Mouse (Mus musculus): Measurements from ENCODE around the gene Mapkapk2. TPM values are rescaled to one million over a fixed set of nuclear protein-coding genes. Genes with fewer than 3 reads are reported as not detected.

Gene Mapkapk2
- polyA plus RNA-seq, 1 experiment: 283 TPM

DNA sequence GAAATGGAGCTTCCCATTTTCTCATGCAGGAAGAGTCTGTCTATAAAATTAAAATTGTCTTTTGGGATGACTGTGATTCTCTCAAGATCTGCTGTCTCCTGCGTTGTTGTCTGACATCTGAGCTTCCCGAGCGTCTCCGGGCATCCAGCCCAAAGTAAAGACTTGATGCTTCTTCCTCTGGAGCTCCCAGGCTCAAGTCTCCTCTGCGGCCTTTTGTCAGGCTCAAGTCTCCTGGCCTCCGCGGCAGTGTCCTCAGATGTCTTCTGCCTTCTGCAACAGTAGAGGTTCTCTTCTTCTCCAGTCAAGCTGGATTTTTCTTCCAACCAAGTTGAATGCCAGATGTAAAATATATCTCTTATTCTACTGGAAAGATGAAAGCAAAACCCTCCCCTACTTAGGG is 28.6 kb downstream of the Mapkapk2 start:
- Histone ChIP-seq H3K4me3 (ENCODE audit: insufficient read depth, low read length) (no peak overlapping the region), H3K4me1 (ENCODE audit: control insufficient read depth, insufficient read depth, low read length) (peaks cover 64% of the 10 kb centered on the region), H3K27ac (ENCODE audit: insufficient read depth, low read depth, low read length) (peak overlapping the region; percentile 19; the same call in 1 of the 2 replicates)
- no peak for TF ChIP-seq POLR2A (IDR thresholded peaks at IDR 0.05; ENCODE audit: borderline replicate concordance, low read depth, low read length)
- TF ChIP-seq CTCF (IDR thresholded peaks at IDR 0.05; ENCODE audit: low read depth, low read length): no peak

DNA sequence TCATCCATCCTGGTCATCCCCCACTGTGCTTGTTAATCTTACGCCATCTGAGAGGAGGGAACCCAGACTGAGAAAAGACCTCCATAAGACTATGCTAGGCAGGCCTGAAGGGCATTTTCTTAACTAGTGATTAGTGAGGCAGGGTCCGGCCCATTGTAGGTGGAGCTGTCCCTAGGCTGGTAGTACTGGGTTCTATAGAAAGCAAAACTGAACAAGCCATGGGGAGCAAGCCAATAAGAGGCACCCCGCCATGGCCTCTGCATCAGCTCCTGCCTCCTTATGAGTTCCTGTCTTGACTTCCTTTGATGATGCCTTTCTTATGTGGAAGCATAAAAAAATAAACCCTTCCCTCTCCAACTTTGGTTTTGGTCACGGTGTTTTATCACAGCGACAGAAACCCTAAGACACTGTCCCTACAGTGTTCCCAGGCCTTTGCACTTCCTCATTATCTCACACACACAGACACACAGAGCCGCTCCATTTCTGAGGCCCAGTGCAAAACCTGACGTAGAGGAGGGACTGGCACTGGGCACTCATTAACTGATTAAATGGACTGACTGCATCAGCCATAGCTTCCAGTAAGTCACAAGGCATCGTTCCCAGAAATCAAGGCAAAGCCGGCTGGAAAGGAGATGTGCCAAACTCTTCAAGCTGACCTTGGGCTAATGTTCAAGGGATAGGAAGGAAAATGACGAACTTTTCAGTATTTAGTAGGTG is 29.5 kb downstream of the Mapkapk2 start:
- peaks cover 64% of the 10 kb centered on the region for H3K4me1 ChIP-seq (ENCODE audit: control insufficient read depth, insufficient read depth, low read length)
- no peak overlapping the region for H3K4me3 ChIP-seq (ENCODE audit: insufficient read depth, low read length)
- peak overlapping the region; percentile 19 for H3K27ac ChIP-seq (ENCODE audit: insufficient read depth, low read depth, low read length)
- TF ChIP-seq POLR2A (IDR thresholded peaks at IDR 0.05; ENCODE audit: borderline replicate concordance, low read depth, low read length) (no peak), CTCF (IDR thresholded peaks at IDR 0.05; ENCODE audit: low read depth, low read length) (no peak)

GRCm38 (mm10) chr1:131064202-131064601 is 33.4 kb downstream of the Mapkapk2 start:
- no peak for TF ChIP-seq POLR2A (IDR thresholded peaks at IDR 0.05; ENCODE audit: borderline replicate concordance, low read depth, low read length)
- TF ChIP-seq CTCF (IDR thresholded peaks at IDR 0.05; ENCODE audit: low read depth, low read length): no peak
- H3K4me3 ChIP-seq (ENCODE audit: insufficient read depth, low read length): no peak overlapping the region
- H3K4me1 ChIP-seq (ENCODE audit: control insufficient read depth, insufficient read depth, low read length): peaks cover 79% of the 10 kb centered on the region
- no peak overlapping the region for H3K27ac ChIP-seq (ENCODE audit: insufficient read depth, low read depth, low read length)

GRCm38 (mm10) chr1:131062821-131063220 is 34.8 kb downstream of the Mapkapk2 start:
- TF ChIP-seq CTCF (IDR thresholded peaks at IDR 0.05; ENCODE audit: low read depth, low read length) (no peak), POLR2A (IDR thresholded peaks at IDR 0.05; ENCODE audit: borderline replicate concordance, low read depth, low read length) (no peak)
- peaks cover 70% of the 10 kb centered on the region for H3K4me1 ChIP-seq (ENCODE audit: control insufficient read depth, insufficient read depth, low read length)
- no peak overlapping the region for H3K4me3 ChIP-seq (ENCODE audit: insufficient read depth, low read length)
- H3K27ac ChIP-seq (ENCODE audit: insufficient read depth, low read depth, low read length): no peak overlapping the region

DNA sequence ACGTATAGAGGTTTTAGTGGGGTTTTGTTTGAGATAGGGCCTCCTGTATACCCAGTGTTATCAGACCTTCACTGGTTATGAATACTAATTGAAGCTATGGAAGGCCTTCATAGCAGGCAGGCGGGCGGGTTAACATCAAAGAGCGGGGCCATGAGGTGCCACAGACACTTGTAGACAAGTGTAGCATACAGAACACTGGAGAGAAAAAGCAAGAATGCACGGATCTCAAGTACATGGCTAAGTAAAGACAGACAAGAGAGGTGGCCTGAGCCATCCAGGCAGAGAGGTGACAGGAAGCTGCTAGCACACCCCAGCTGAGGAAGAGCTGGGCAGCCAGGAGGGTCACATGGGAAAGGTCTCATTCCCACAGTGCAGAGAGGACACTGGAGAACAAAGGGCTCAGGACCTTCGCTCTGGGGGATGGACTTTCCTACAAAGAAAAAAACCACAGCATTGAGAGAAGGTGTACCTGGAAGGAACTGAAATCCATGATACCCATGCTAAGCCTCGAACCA is 35.8 kb downstream of the Mapkapk2 start:
- Histone ChIP-seq H3K4me3 (ENCODE audit: insufficient read depth, low read length) (no peak overlapping the region), H3K4me1 (ENCODE audit: control insufficient read depth, insufficient read depth, low read length) (peaks cover 61% of the 10 kb centered on the region)
- TF ChIP-seq POLR2A (IDR thresholded peaks at IDR 0.05; ENCODE audit: borderline replicate concordance, low read depth, low read length): no peak
- TF ChIP-seq CTCF (IDR thresholded peaks at IDR 0.05; ENCODE audit: low read depth, low read length): no peak

GRCm38 (mm10) chr1:131060290-131061253 is 37.1 kb downstream of the Mapkapk2 start:
- TF ChIP-seq CTCF (IDR thresholded peaks at IDR 0.05; ENCODE audit: low read depth, low read length): peak; percentile 95
- no peak for TF ChIP-seq POLR2A (IDR thresholded peaks at IDR 0.05; ENCODE audit: borderline replicate concordance, low read depth, low read length)
- H3K27ac ChIP-seq (ENCODE audit: insufficient read depth, low read depth, low read length): no peak overlapping the region
- H3K4me3 ChIP-seq (ENCODE audit: insufficient read depth, low read length): no peak overlapping the region
- peaks cover 54% of the 10 kb centered on the region for H3K4me1 ChIP-seq (ENCODE audit: control insufficient read depth, insufficient read depth, low read length)

More for the DNA sequence above, 35.8 kb downstream of the Mapkapk2 start:
- no peak overlapping the region for H3K27ac ChIP-seq (ENCODE audit: insufficient read depth, low read depth, low read length)

DNA sequence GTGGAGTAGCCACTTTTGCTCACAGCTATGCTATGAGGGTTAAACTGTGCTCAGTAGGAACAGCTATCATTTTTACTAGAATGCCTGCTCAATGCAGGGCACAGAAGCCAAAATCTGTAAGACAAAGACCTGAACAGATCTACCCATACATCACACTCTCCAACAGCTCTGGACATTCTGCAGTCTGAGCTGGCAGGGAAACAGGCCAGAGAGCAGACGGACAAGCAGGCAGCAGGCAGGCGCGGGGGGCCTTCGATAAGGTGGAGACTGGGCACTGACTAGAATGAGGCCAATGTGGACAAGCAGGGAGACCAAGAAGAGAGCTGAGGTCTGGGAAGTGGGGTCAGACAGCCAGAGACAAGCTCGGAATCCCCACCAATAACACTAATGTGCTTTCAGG is 37.8 kb downstream of the Mapkapk2 start:
- no peak overlapping the region for H3K4me3 ChIP-seq (ENCODE audit: insufficient read depth, low read length)
- no peak for TF ChIP-seq POLR2A (IDR thresholded peaks at IDR 0.05; ENCODE audit: borderline replicate concordance, low read depth, low read length)
- TF ChIP-seq CTCF (IDR thresholded peaks at IDR 0.05; ENCODE audit: low read depth, low read length): no peak
- H3K4me1 ChIP-seq (ENCODE audit: control insufficient read depth, insufficient read depth, low read length): peaks cover 51% of the 10 kb centered on the region
- no peak overlapping the region for H3K27ac ChIP-seq (ENCODE audit: insufficient read depth, low read depth, low read length)

DNA sequence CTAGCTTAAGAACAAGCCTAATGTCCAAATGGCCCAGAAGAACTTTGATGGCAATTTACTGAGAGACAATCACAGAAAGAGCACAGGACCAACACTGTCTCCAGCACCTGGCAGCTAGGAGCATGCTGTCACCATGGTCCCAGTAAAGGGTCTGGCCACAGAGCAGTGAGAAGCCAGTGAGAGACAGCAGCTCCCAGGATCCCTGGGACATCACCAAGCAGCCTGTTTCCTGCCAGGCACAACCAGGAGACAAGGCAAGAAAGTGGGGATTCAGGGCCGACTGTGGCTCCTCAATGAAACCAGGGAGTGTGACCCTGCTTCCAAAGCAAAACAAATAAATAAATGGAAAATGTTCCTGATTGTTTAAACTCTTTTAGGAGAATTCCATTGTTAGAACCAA is 38.2 kb downstream of the Mapkapk2 start:
- TF ChIP-seq CTCF (IDR thresholded peaks at IDR 0.05; ENCODE audit: low read depth, low read length): no peak
- TF ChIP-seq POLR2A (IDR thresholded peaks at IDR 0.05; ENCODE audit: borderline replicate concordance, low read depth, low read length): no peak
- no peak overlapping the region for H3K27ac ChIP-seq (ENCODE audit: insufficient read depth, low read depth, low read length)
- H3K4me1 ChIP-seq (ENCODE audit: control insufficient read depth, insufficient read depth, low read length): peaks cover 46% of the 10 kb centered on the region
- no peak overlapping the region for H3K4me3 ChIP-seq (ENCODE audit: insufficient read depth, low read length)

DNA sequence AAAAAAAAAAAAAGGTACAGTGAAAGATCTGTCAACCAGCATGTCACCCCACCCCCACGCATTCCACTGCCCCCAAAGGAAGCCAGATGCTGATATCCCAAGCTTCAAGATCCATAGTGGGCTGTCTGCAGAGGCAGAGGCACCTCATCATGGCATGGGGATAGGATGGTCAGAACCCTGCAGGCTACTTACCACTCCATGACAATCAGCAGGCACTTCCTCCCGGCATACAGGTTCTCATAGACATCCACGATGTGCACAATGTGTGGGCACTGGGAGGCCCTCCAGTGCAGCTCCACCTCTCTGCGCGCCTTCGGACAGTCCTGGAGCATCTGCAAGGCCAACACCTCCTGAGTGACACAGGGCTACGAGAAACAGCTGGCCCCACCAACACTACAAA is 39.2 kb downstream of the Mapkapk2 start:
- H3K4me1 ChIP-seq (ENCODE audit: control insufficient read depth, insufficient read depth, low read length): peaks cover 36% of the 10 kb centered on the region
- no peak overlapping the region for H3K27ac ChIP-seq (ENCODE audit: insufficient read depth, low read depth, low read length)
- TF ChIP-seq CTCF (IDR thresholded peaks at IDR 0.05; ENCODE audit: low read depth, low read length): no peak
- no peak for TF ChIP-seq POLR2A (IDR thresholded peaks at IDR 0.05; ENCODE audit: borderline replicate concordance, low read depth, low read length)

More for the DNA sequence above, 39.2 kb downstream of the Mapkapk2 start:
- no peak overlapping the region for H3K4me3 ChIP-seq (ENCODE audit: insufficient read depth, low read length)

Measured in bone marrow macrophage, adult 2 months (primary cell).